15 mouse cellular contexts compared by ENCODE assay signal in genomic region chrX:6751549-6752047, GRCm38 (mm10). TPM values are rescaled to one million over a fixed set of nuclear protein-coding genes. Genes with fewer than 3 reads are reported as not detected.
DNase-seq lines count a peak whose midpoint lies in the region; ATAC-seq and TF ChIP-seq lines count a peak whose summit lies in the region.
"Had no signal": no experiment of that assay in that cellular context is flagged by ENCODE, and none has a peak within 500 bp of the region (broad histone marks: within the 10 kb centered on the region; RNA-seq: fewer than 3 reads in every experiment).

No protein-coding gene starts in this region.

- H3K36me3 ChIP-seq in forebrain, embryonic 14.5 days (ENCODE audit: control insufficient read depth, insufficient read depth, low read length), result no peaks in the 10 kb centered on the region
- no peaks in the 10 kb centered on the region for H3K36me3 ChIP-seq in limb, embryonic 11.5 days (ENCODE audit: control insufficient read depth, insufficient read depth, low read length)

- H3K27ac ChIP-seq in forebrain, embryonic 14.5 days (ENCODE audit: low read depth, low read length), result no peak overlapping the region
- no peak overlapping the region for H3K27ac ChIP-seq in limb, embryonic 11.5 days (replicated peaks; ENCODE audit: low read depth, low read length)
- no peak overlapping the region for H3K27ac ChIP-seq in layer of hippocampus, adult 2 months

- no peak for ATAC-seq in forebrain, embryonic 14.5 days
- no peak for ATAC-seq in limb, embryonic 11.5 days (ENCODE audit: insufficient number of reproducible peaks, low FRiP score, low TSS enrichment, low read depth)

- no peaks in the 10 kb centered on the region for H3K27me3 ChIP-seq in forebrain, embryonic 14.5 days (replicated peaks; ENCODE audit: control insufficient read depth, insufficient read depth, low read length)
- no peaks in the 10 kb centered on the region for H3K27me3 ChIP-seq in limb, embryonic 11.5 days (ENCODE audit: control insufficient read depth, insufficient read depth, low read length)

- H3K9me3 ChIP-seq in forebrain, embryonic 14.5 days (replicated peaks; ENCODE audit: control insufficient read depth, low read length), result no peaks in the 10 kb centered on the region
- no peaks in the 10 kb centered on the region for H3K9me3 ChIP-seq in limb, embryonic 11.5 days (ENCODE audit: control insufficient read depth, low read length)

- WGBS in forebrain, embryonic 14.5 days, result 36% methylated on average over 6 of the region's 6 CpGs
- WGBS in limb, embryonic 11.5 days, result 50% methylated on average over 6 of the region's 6 CpGs

- DNase-seq in ES-CJ7 (ENCODE audit: low read depth, low spot score), result peak; percentile 1
- peak; percentile 8 for DNase-seq in brain, adult 2 months (ENCODE audit: low read depth, low spot score)
- DNase-seq in forebrain, embryonic 14.5 days (ENCODE audit: low spot score), result peak; percentile 48
- peak; percentile 23 for DNase-seq in limb, embryonic 11.5 days (ENCODE audit: low spot score)
- DNase-seq in layer of hippocampus, adult 9-11 months, result no peak
- DNase-seq in ovary, adult 18-20 months (ENCODE audit: low spot score), result no peak
- no peak for DNase-seq in gastrocnemius, postnatal 36 days
- no peak for DNase-seq in layer of hippocampus, adult 2 months (ENCODE audit: low spot score in 2 of 2)
- DNase-seq: gastrocnemius, postnatal 25 days; heart, postnatal 10 days; kidney, adult 18-20 months; layer of hippocampus, postnatal 36 days; lung, adult 2 months; right cerebral cortex, postnatal 4 days had no signal

- no peak for TF ChIP-seq CTCF in layer of hippocampus, adult 2 months (conservative IDR thresholded peaks at IDR 0.05)

- no peak overlapping the region for H3K4me2 ChIP-seq in forebrain, embryonic 14.5 days (ENCODE audit: low read length)
- H3K4me2 ChIP-seq in limb, embryonic 11.5 days (ENCODE audit: low read depth, severe bottlenecking), result no peak overlapping the region

- intact Hi-C loops in gastrocnemius, postnatal 36 days (cut with DNase I), result no loop called here

- H3K9ac ChIP-seq in forebrain, embryonic 14.5 days (ENCODE audit: low read length), result no peak overlapping the region
- H3K9ac ChIP-seq in limb, embryonic 11.5 days (ENCODE audit: low read length), result no peak overlapping the region

- no peaks in the 10 kb centered on the region for H3K4me1 ChIP-seq in forebrain, embryonic 14.5 days (ENCODE audit: control insufficient read depth, insufficient read depth, low read length)
- H3K4me1 ChIP-seq in limb, embryonic 11.5 days (ENCODE audit: control insufficient read depth, insufficient read depth, low read length), result no peaks in the 10 kb centered on the region

- H3K4me3 ChIP-seq in forebrain, embryonic 14.5 days (ENCODE audit: low read depth, low read length), result no peak overlapping the region
- no peak overlapping the region for H3K4me3 ChIP-seq in limb, embryonic 11.5 days (ENCODE audit: low read depth, low read length)
- H3K4me3 ChIP-seq in layer of hippocampus, adult 2 months, result no peak overlapping the region

RNA-seq across cellular contexts. Expression of gene Dgkk, which starts 27.5 kb away (rescaled TPM):
- polyA plus RNA-seq in forebrain, embryonic 14.5 days (2014; fragmentation: Nextera tagmentation; extraction: Ambion mirVana), result 0.67 and 0.68 TPM in 2 replicates
- polyA plus RNA-seq in limb, embryonic 11.5 days (2014; fragmentation: Nextera tagmentation; extraction: Ambion mirVana), result 1.3 and 1.8 TPM in 2 replicates
- total RNA-seq in gastrocnemius, postnatal 36 days (2021), result under 1 TPM in 1 of 2 experiments, not detected in 1; 0.03 TPM
- total RNA-seq in layer of hippocampus, adult 2 months (2021), result under 1 TPM; 0.25 to 0.44 TPM
- total RNA-seq: megakaryocyte-erythroid progenitor cell, adult 5-6 weeks had no signal
- polyA plus RNA-seq: lung, adult 2 months had no signal

Comparison
In these comparisons a context has a peak if more than half of its experiments do, and no peak if none do; other contexts are left out.
1. DNase-seq: peak in ES-CJ7 (single experiment), brain, adult 2 months (single experiment), forebrain, embryonic 14.5 days (single experiment) and limb, embryonic 11.5 days (single experiment); none in layer of hippocampus, adult 9-11 months (single experiment), ovary, adult 18-20 months (single experiment), gastrocnemius, postnatal 36 days (0 of 2) and layer of hippocampus, adult 2 months (0 of 2).